Mouse (Mus musculus) MEL (cell line): ENCODE data around the gene Gm40193.

Experiments used
- CTCF ChIP-seq, 3 experiments: IDR thresholded peaks in 2 of 3; conservative IDR thresholded peaks in 1 of 3; 2 replicates each; pipeline ENCODE4 v1.5.1; 2011 to 2012; ENCODE audit warnings: low read length in 3 of 3, low read depth in 2 of 3, mild to moderate bottlenecking in 2 of 3, improper control_type of control experiment in 1 of 3, inconsistent platforms in 1 of 3, mixed read lengths in 1 of 3, moderate library complexity in 1 of 3; ENCODE audit not compliant: control insufficient read depth in 1 of 3, insufficient read depth in 1 of 3, poor library complexity in 1 of 3, severe bottlenecking in 1 of 3
- EP300 ChIP-seq, 2 experiments: IDR thresholded peaks; 2 replicates each; pipeline ENCODE4 v1.6.1; 2011; ENCODE audit warnings: improper control_type of control experiment in 2 of 2, low read length in 2 of 2, low read depth in 1 of 2, mild to moderate bottlenecking in 1 of 2
- GATA1 ChIP-seq: IDR thresholded peaks from 2 replicates; pipeline ENCODE4 v1.6.1; 2011; ENCODE audit warnings: low read depth, low read length, improper control_type of control experiment
- MAX ChIP-seq: IDR thresholded peaks from 2 replicates; pipeline ENCODE4 v1.6.1; 2011; ENCODE audit warnings: low read length, improper control_type of control experiment
- MAZ ChIP-seq: IDR thresholded peaks from 2 replicates; pipeline ENCODE4 v1.6.1; 2012; ENCODE audit warnings: low read depth, mild to moderate bottlenecking, inconsistent platforms, low read length, improper control_type of control experiment
- MEF2A ChIP-seq: IDR thresholded peaks from 2 replicates; pipeline ENCODE4 v1.6.1; 2014; ENCODE audit warnings: low read depth, mild to moderate bottlenecking, inconsistent platforms, low read length, improper control_type of control experiment; ENCODE audit not compliant: poor library complexity, insufficient replicate concordance, severe bottlenecking; ENCODE audit errors: extremely low read depth
- MYB ChIP-seq: IDR thresholded peaks from 2 replicates; pipeline ENCODE4 v1.6.1; 2011; ENCODE audit warnings: mild to moderate bottlenecking, low read depth, low read length, improper control_type of control experiment
- NRF1 ChIP-seq: IDR thresholded peaks from 2 replicates; pipeline ENCODE4 v1.6.1; 2014; ENCODE audit warnings: low read depth, mild to moderate bottlenecking, inconsistent platforms, low read length, improper control_type of control experiment, moderate library complexity; ENCODE audit not compliant: poor library complexity, insufficient read depth, severe bottlenecking
- POLR2A ChIP-seq, 2 experiments: IDR thresholded peaks; 2 replicates each; pipeline ENCODE4 v1.6.1; 2011 to 2012; ENCODE audit warnings: low read length in 2 of 2, mild to moderate bottlenecking in 2 of 2, control low read depth in 1 of 2, improper control_type of control experiment in 1 of 2, low read depth in 1 of 2, moderate library complexity in 1 of 2; ENCODE audit not compliant: control insufficient read depth in 1 of 2, insufficient read depth in 1 of 2, poor library complexity in 1 of 2
- SMC3 ChIP-seq: IDR thresholded peaks from 2 replicates; pipeline ENCODE4 v1.6.1; 2011; ENCODE audit warnings: low read depth, low read length, improper control_type of control experiment
- TAL1 ChIP-seq: IDR thresholded peaks from 2 replicates; pipeline ENCODE4 v1.6.1; 2012; ENCODE audit warnings: mild to moderate bottlenecking, inconsistent platforms, low read length, moderate library complexity, mixed read lengths
- TBP ChIP-seq: IDR thresholded peaks from 2 replicates; pipeline ENCODE4 v1.8.0; 2011; ENCODE audit warnings: low read depth, low read length, improper control_type of control experiment
- USF2 ChIP-seq, 2 experiments: IDR thresholded peaks; 2 replicates each; pipeline ENCODE4 v1.6.1; 2011 to 2012; ENCODE audit warnings: improper control_type of control experiment in 2 of 2, low read length in 2 of 2, borderline replicate concordance in 1 of 2, inconsistent platforms in 1 of 2, low read depth in 1 of 2, mild to moderate bottlenecking in 1 of 2; ENCODE audit not compliant: insufficient read depth in 1 of 2
- ZNF384 ChIP-seq: IDR thresholded peaks from 2 replicates; pipeline ENCODE4 v1.6.1; 2012; ENCODE audit warnings: low read depth, mild to moderate bottlenecking, inconsistent platforms, low read length, improper control_type of control experiment

- TF ChIP-seq TBP (no peak), CTCF (IDR thresholded peaks at IDR 0.05 in 2 of 3, conservative IDR thresholded peaks at IDR 0.05 in 1 of 3; ENCODE audit: control insufficient read depth in 1 of 3, insufficient read depth in 1 of 3, low read depth in 2 of 3, low read length in 3 of 3, poor library complexity in 1 of 3, severe bottlenecking in 1 of 3) (no peak), NRF1 (no peak), MYB (no peak), MAX (no peak), TAL1 (no peak), POLR2A (IDR thresholded peaks at IDR 0.05; ENCODE audit: control insufficient read depth in 1 of 2, insufficient read depth in 1 of 2, low read depth in 1 of 2, low read length in 2 of 2, poor library complexity in 1 of 2) (no peak), ZNF384 (no peak), EP300 (IDR thresholded peaks at IDR 0.05; ENCODE audit: low read depth in 1 of 2, low read length in 2 of 2) (no peak), MEF2A (no peak), SMC3 (no peak), MAZ (no peak), GATA1 (no peak), USF2 (IDR thresholded peaks at IDR 0.05; ENCODE audit: borderline replicate concordance in 1 of 2, insufficient read depth in 1 of 2, low read depth in 1 of 2, low read length in 2 of 2) (no peak)
These were observed 48.2 kb upstream of the Gm40193 start for GRCm38 (mm10) chr11:70580921-70581320.
